Mouse (Mus musculus): ENCODE results near the gene Gm27021.

- TF ChIP-seq CTCF (IDR thresholded peaks at IDR 0.05; ENCODE audit: low read depth) (no peak), EP300 (IDR thresholded peaks at IDR 0.05; ENCODE audit: low read depth) (no peak)
Measured at GRCm38 (mm10) chr8:120585521-120585920, 82.4 kb downstream of the Gm27021 start.
